Mouse (Mus musculus) hindbrain, postnatal 0 days (tissue): ENCODE measurements around the gene Cfap126. TPM values are rescaled to one million over a fixed set of nuclear protein-coding genes. Genes with fewer than 3 reads are reported as not detected.
"Not testable (repeated sequence)": the region's sequence is repeated elsewhere in the genome, so short reads cannot be mapped to it uniquely, and the experiment has no call there.

ENCODE experiments used
- ATAC-seq: fragments of 200-750 bp; cut with Nextera tagmentation; 2 replicates; pipeline ENCODE4 v1.8.0; 2017; ENCODE audit warnings: mild to moderate bottlenecking, moderate TSS enrichment, moderate library complexity
- DNase-seq: peaks from one replicate; pipeline ENCODE4 v3.0.0-alpha.2; 2015; ENCODE audit warnings: low spot score
- H3K27ac ChIP-seq: fragments of 300-500 bp; sonication (generic); 2 replicates; pipeline ENCODE4 v1.5.1; 2014; ENCODE audit warnings: mild to moderate bottlenecking
- H3K27me3 ChIP-seq: fragments of 300-500 bp; sonication (generic); 2 replicates; pipeline ENCODE4 v1.6.1; 2014; ENCODE audit warnings: low read length, mixed read lengths; ENCODE audit not compliant: insufficient read depth
- H3K36me3 ChIP-seq: fragments of 300-500 bp; sonication (generic); 2 replicates; pipeline ENCODE4 v1.6.1; 2014; ENCODE audit warnings: low read length, mixed read lengths; ENCODE audit not compliant: insufficient read depth
- H3K4me1 ChIP-seq: fragments of 300-500 bp; sonication (generic); 2 replicates; pipeline ENCODE4 v1.6.1; 2014; ENCODE audit warnings: antibody characterized with exemption, low read length, mixed read lengths; ENCODE audit not compliant: insufficient read depth
- H3K4me2 ChIP-seq: fragments of 300-500 bp; sonication (generic); 2 replicates; pipeline ENCODE4 v1.6.1; 2014; ENCODE audit warnings: low read depth, mild to moderate bottlenecking, low read length, moderate library complexity, mixed read lengths
- H3K4me3 ChIP-seq: fragments of 300-500 bp; sonication (generic); 2 replicates; pipeline ENCODE4 v1.5.1; 2014; ENCODE audit warnings: low read length
- H3K9ac ChIP-seq: fragments of 300-500 bp; sonication (generic); replicated peaks from 2 replicates; pipeline ENCODE4 v1.6.1; 2014; ENCODE audit warnings: mild to moderate bottlenecking, low read length, moderate library complexity, mixed read lengths
- H3K9me3 ChIP-seq: fragments of 300-500 bp; sonication (generic); 2 replicates; pipeline ENCODE4 v1.6.1; 2016; ENCODE audit warnings: low read length, mixed read lengths
- WGBS: fragments of 180-500 bp; shearing (Covaris S2); extraction: QIAGEN DNeasy Blood & Tissue Kit; methylation state at CpG from one replicate; pipeline ENCODE4 v1.1.7; 2014; 5-methylcytosine and 5-hydroxymethylcytosine counted together
- polyA plus RNA-seq: library from polyadenylated mRNA; unstranded; fragments of >200 nt; fragmentation: Nextera tagmentation; extraction: Ambion mirVana; gene quantifications from 2 replicates; pipeline ENCODE4 v1.2.1, GENCODE M21; 2015
- total RNA-seq: library from RNA; depleted of rRNA; stranded (reverse); fragments of >200 nt; gene quantifications from 2 replicates; pipeline ENCODE4 v1.2.3, GENCODE M21; 2014

Cfap126 gene
- total and polyA plus RNA-seq, 2 experiments from 2014 or later: 2.7 to 12.2 TPM

- 15% methylated on average over 4 of the region's 10 CpGs for WGBS
- not testable (repeated sequence) for DNase-seq, H3K4me1 ChIP-seq, H3K27me3 ChIP-seq, H3K4me3 ChIP-seq, H3K4me2 ChIP-seq, H3K9me3 ChIP-seq, H3K36me3 ChIP-seq, H3K9ac ChIP-seq, H3K27ac ChIP-seq, ATAC-seq
Observed at GRCm38 (mm10) chr1:171074283-171074682, 39.4 kb upstream of the Cfap126 start.

GRCm38 (mm10) chr1:171076176-171076575 lies 37.5 kb upstream of the Cfap126 start:
- WGBS: 68% methylated on average over 3 of the region's 5 CpGs
- not testable (repeated sequence) for DNase-seq, ATAC-seq

DNA sequence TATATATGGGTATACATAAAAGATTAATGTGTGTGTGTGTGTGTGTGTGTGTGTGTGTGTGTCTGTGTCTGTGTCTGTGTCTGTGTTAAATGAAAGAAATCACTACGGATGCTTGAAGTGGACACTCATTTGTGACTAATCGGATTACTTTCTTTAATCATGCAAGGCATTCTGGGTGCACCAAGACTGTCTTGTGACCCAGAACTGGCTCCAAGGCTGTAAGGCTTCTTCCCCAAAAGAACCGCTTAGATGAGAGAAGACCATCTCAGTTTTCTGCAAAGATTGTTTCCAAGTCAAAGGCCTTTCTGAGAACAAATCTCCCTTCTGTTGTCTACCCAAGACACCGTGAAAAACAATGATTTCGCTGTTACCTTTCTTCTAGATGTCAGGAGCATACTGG lies 36.5 kb upstream of the Cfap126 start:
- H3K4me2 ChIP-seq, H3K9me3 ChIP-seq, H3K4me1 ChIP-seq, ATAC-seq, H3K27ac ChIP-seq, H3K4me3 ChIP-seq, H3K36me3 ChIP-seq, H3K9ac ChIP-seq, DNase-seq, H3K27me3 ChIP-seq: not testable (repeated sequence)
- 32% methylated on average over 5 of the region's 5 CpGs for WGBS

More at GRCm38 (mm10) chr1:171076176-171076575, 37.5 kb upstream of the Cfap126 start:
- H3K27ac ChIP-seq, H3K36me3 ChIP-seq, H3K4me1 ChIP-seq, H3K4me2 ChIP-seq, H3K4me3 ChIP-seq, H3K9ac ChIP-seq, H3K9me3 ChIP-seq, H3K27me3 ChIP-seq: not testable (repeated sequence)

DNA sequence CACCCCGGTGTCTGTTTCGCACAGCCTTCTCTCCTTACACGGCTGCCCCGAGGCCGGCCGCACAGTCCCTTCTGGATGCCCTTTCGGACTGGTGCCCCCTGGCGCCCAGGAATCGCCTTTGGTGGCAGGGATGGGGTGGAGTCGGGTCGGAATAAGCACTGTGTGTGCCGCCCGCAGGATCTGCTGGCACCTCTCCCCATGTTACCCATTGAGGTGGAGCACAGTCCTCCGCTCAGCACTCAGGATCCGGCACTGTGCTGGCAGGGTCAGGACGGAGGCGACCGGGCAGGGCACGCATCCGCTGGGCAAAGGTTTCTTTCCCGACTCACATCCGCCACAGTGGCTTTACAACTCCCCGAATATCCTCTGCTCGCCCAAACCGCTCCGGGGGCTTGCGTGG lies 35.8 kb upstream of the Cfap126 start:
- WGBS: 4% methylated on average over 14 of the region's 27 CpGs
- not testable (repeated sequence) for H3K4me1 ChIP-seq, H3K27ac ChIP-seq, H3K36me3 ChIP-seq, H3K9me3 ChIP-seq, H3K27me3 ChIP-seq, H3K9ac ChIP-seq, DNase-seq
- peak overlapping the region; percentile 15; the same call in 1 of the 2 replicates for H3K4me3 ChIP-seq
- H3K4me2 ChIP-seq: peak overlapping the region; percentile 24; the same call in 1 of the 2 replicates
- ATAC-seq: peak; percentile 31

- not testable (repeated sequence) for ATAC-seq, H3K9ac ChIP-seq, H3K4me1 ChIP-seq, H3K9me3 ChIP-seq, DNase-seq, H3K27me3 ChIP-seq, H3K27ac ChIP-seq, H3K36me3 ChIP-seq
- Histone ChIP-seq H3K4me3 (peak overlapping the region; percentile 9), H3K4me2 (peak overlapping the region; percentile 14; the same call in 1 of the 2 replicates)
- 20% methylated on average over 11 of the region's 12 CpGs for WGBS
Observed at GRCm38 (mm10) chr1:171078419-171078818, 35.3 kb upstream of the Cfap126 start.

GRCm38 (mm10) chr1:171079345-171079744 lies 34.4 kb upstream of the Cfap126 start:
- H3K27me3 ChIP-seq, H3K4me1 ChIP-seq, H3K4me3 ChIP-seq, H3K9ac ChIP-seq, H3K36me3 ChIP-seq, H3K4me2 ChIP-seq, H3K27ac ChIP-seq, DNase-seq, H3K9me3 ChIP-seq: not testable (repeated sequence)
- ATAC-seq: peak; percentile 63
- WGBS: 0% methylated on average over 1 of the region's 35 CpGs

DNA sequence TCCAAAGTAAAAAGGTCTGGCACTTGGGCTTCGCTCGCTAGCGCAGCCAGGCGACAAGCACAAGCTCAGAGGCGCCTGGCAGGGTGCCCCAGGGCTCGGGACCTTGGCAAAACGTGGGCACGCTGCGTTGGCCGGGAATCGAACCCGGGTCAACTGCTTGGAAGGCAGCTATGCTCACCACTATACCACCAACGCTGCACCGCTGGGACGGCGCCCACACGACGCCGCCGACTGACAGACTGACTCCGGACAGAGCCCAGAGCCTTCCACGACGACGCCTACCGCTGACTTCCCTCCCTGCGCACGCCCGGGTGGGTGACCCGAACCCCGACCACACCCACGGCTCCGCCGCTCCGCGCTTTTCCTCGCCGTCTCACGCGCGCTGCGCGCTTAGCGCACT lies 33.9 kb upstream of the Cfap126 start:
- no CpG with 5 or more reads among the region's 43 CpGs for WGBS
- H3K36me3 ChIP-seq, DNase-seq: not testable (repeated sequence)

GRCm38 (mm10) chr1:171081512-171082231 lies 32.0 kb upstream of the Cfap126 start:
- not testable (repeated sequence) for H3K27me3 ChIP-seq, H3K36me3 ChIP-seq, H3K9me3 ChIP-seq, H3K4me1 ChIP-seq, H3K27ac ChIP-seq, DNase-seq, H3K4me3 ChIP-seq, H3K9ac ChIP-seq, H3K4me2 ChIP-seq
- 40% methylated on average over 9 of the region's 17 CpGs for WGBS
- ATAC-seq: peak; percentile 3

More for the DNA sequence above, 33.9 kb upstream of the Cfap126 start:
- H3K27me3 ChIP-seq, H3K4me2 ChIP-seq, H3K4me1 ChIP-seq, H3K27ac ChIP-seq, H3K4me3 ChIP-seq, H3K9me3 ChIP-seq, H3K9ac ChIP-seq: not testable (repeated sequence)
- ATAC-seq: peak; percentile 25
